Mouse (Mus musculus) T-cell, adult 2 months (primary cell): ENCODE data around the gene Rad51.

Experiments used
- DNase-seq: peaks from one replicate; pipeline ENCODE4 v3.0.0; 2022; ENCODE audit warnings: low spot score

Gene Rad51

GRCm38 (mm10) chr2:119112438-119113112 lies at the start of gene Rad51:
Gene Rad51 (plus strand): TSS chr2:119112793.
- DNase-seq, result peak; percentile 80

GRCm38 (mm10) chr2:119072397-119072796 lies 40.2 kb upstream of the Rad51 start:
- DNase-seq, result no peak

- DNase-seq, result no peak
Measured at GRCm38 (mm10) chr2:119086156-119086555, 26.4 kb upstream of the Rad51 start.

GRCm38 (mm10) chr2:119101552-119101951 lies 11.0 kb upstream of the Rad51 start:
- DNase-seq, result no peak

- no peak for DNase-seq
Measured at GRCm38 (mm10) chr2:119106583-119106982, 6.0 kb upstream of the Rad51 start.

GRCm38 (mm10) chr2:119108554-119108953 lies 4.0 kb upstream of the Rad51 start:
- DNase-seq, result no peak

GRCm38 (mm10) chr2:119111060-119111459 lies 1.5 kb upstream of the Rad51 start:
- no peak for DNase-seq

GRCm38 (mm10) chr2:119113121-119113925 lies 730 bp downstream of the Rad51 start:
- DNase-seq, result peak; percentile 51

- no peak for DNase-seq
Measured at GRCm38 (mm10) chr2:119136346-119136898, 23.8 kb downstream of the Rad51 start.

GRCm38 (mm10) chr2:119145199-119145598 lies 32.6 kb downstream of the Rad51 start:
- DNase-seq, result no peak

- DNase-seq, result no peak
Measured at GRCm38 (mm10) chr2:119146435-119146834, 33.8 kb downstream of the Rad51 start.

GRCm38 (mm10) chr2:119147160-119147678 lies 34.6 kb downstream of the Rad51 start:
- no peak for DNase-seq

GRCm38 (mm10) chr2:119147775-119148174 lies 35.2 kb downstream of the Rad51 start:
- no peak for DNase-seq

GRCm38 (mm10) chr2:119152255-119152654 lies 39.7 kb downstream of the Rad51 start:
- no peak for DNase-seq

GRCm38 (mm10) chr2:119154683-119155082 lies 42.1 kb downstream of the Rad51 start:
- DNase-seq, result no peak

- DNase-seq, result no peak
Measured at GRCm38 (mm10) chr2:119155388-119155787, 42.8 kb downstream of the Rad51 start.

- no peak for DNase-seq
Measured at GRCm38 (mm10) chr2:119156081-119156680, 43.6 kb downstream of the Rad51 start.

GRCm38 (mm10) chr2:119156681-119157572 lies 44.3 kb downstream of the Rad51 start, which contains the start of gene Rmdn3:
Gene Rmdn3 (minus strand): TSS chr2:119157034.
- peak; percentile 92 for DNase-seq

- no peak for DNase-seq
Measured at GRCm38 (mm10) chr2:119157836-119158235, 45.2 kb downstream of the Rad51 start.

GRCm38 (mm10) chr2:119161247-119161646 lies 48.7 kb downstream of the Rad51 start:
- no peak for DNase-seq

GRCm38 (mm10) chr2:119163135-119163534 lies 50.5 kb downstream of the Rad51 start:
- no peak for DNase-seq
